Mouse (Mus musculus): ENCODE measurements around the gene Katnal1. TPM values are rescaled to one million over a fixed set of nuclear protein-coding genes. Genes with fewer than 3 reads are reported as not detected.

Gene Katnal1
- 11.9 and 12.5 TPM in 2 replicates for polyA plus RNA-seq (2015; fragmentation: Nextera tagmentation; extraction: Ambion mirVana)

DNA sequence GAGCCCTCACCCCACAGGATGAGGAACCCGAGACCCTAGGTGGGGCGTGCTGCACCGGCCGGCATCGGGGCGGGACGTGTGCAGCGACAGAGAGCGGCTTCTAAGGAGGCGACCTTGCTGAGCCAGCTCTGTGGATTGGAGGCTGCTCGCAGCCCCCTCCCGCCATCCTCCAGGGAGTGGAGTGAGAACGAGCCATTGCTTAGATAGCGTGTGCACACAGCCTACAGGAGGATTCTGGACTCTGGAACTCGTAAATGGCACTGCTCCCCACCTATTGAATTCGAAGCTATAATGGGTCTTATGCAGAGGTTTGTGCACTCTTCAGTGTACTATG, at the start of gene Katnal1:
TSS of gene Katnal1 (minus strand) at position 205 of the 334 bp plus-strand sequence.
- Histone ChIP-seq H3K9ac (peak within 1 kb of the TSS; percentile 88), H3K9me3 (no peaks in the 10 kb centered on the region), H3K36me3 (0 out of 2 replicates have a peak, but pooled peaks cover 9% of the 10 kb centered on the region), H3K27ac (peak within 1 kb of the TSS; percentile 96), H3K4me3 (peak within 1 kb of the TSS; percentile 96), H3K4me2 (peak within 1 kb of the TSS; percentile 94), H3K27me3 (no peaks in the 10 kb centered on the region), H3K4me1 (peaks cover 4% of the 10 kb centered on the region)
- ATAC-seq (ENCODE audit: borderline replicate concordance, extremely low read depth, low FRiP score, low TSS enrichment), result no peak
- WGBS, result under 1% methylated on average over 16 of the region's 16 CpGs

DNA sequence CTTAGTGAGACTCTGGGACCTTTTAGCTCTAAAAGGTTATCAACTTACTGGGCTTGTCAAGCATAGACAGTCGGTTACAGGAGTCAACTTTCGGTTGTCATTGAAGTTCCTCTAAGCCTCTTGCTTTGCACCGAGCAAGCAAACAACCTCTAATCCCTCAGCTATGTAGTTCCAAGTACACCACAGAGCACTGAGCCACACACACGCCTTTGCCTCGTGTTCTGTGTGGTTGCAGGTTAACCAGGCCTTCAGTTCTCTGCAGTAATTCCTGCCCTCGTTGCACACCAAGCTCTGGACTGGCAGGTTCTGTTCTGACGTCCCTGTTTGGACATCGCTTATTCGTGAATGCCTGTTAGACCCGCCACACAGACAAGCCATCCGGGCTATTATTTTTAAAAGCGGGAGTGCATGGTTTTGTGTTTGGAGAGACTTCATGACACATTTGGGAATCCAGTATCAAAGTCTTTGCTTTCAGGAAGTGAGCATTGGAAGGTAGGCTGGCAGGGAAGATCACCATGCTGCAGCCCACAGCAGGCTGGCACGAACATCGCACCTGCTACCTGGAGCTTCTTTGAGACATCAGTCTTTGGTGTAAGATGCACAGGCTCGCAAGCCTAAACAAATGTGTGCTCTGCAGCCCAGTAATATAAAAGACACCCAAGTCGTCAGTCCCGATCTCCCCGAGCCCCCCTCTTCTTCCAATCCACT, 49.5 kb upstream of the Katnal1 start:
- H3K4me1 ChIP-seq, result peaks cover 15% of the 10 kb centered on the region
- H3K36me3 ChIP-seq, result no peaks in the 10 kb centered on the region
- WGBS, result 55% methylated on average over 18 of the region's 18 CpGs
- H3K27ac ChIP-seq, result peak overlapping the region; percentile 81
- H3K9me3 ChIP-seq, result no peaks in the 10 kb centered on the region
- H3K27me3 ChIP-seq, result no peaks in the 10 kb centered on the region
- H3K4me2 ChIP-seq, result no peak overlapping the region
- ATAC-seq (ENCODE audit: borderline replicate concordance, extremely low read depth, low FRiP score, low TSS enrichment), result no peak
- no peak overlapping the region for H3K9ac ChIP-seq
- H3K4me3 ChIP-seq, result no peak overlapping the region

DNA sequence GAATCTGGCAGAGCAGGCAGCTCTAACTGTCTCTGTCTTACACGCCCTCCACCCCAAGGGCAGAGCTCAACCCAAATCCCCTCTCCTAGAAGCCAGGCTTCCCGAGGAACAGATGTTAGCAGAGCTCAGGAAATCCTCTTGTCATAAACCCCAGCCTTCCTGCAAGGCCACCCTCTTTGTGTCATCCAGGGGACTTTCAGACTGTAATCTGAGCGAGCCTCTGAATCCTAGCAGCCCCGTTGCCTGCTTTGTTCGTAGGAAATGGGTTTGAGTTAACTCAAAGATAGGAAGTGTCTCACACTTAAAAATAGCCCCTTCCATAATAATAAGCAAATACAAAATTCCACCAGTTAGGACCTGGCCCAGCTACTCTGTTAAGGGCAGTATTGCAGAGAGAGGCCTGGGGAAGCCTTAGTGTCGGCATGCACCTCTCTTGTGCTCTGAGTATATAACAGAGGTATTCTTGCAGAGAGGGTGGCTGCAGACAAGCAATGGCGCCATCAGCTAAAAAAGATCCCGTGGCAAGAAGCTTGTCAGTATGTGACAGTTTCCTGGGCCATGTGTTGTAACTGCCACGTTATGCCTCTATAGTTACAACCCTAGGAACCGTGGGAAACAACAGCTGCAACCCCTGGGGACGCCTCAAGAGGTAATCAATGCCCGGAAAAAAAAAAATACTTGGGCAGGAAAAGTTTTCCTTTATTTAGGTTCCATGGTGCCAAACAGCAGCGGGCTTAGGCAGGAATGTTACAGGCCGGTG, 48.8 kb upstream of the Katnal1 start:
- 20% methylated on average over 14 of the region's 14 CpGs for WGBS
- Histone ChIP-seq H3K36me3 (no peaks in the 10 kb centered on the region), H3K4me2 (no peak overlapping the region), H3K27ac (peak overlapping the region; percentile 81), H3K9ac (no peak overlapping the region), H3K27me3 (no peaks in the 10 kb centered on the region), H3K4me1 (peaks cover 19% of the 10 kb centered on the region), H3K4me3 (no peak overlapping the region), H3K9me3 (no peaks in the 10 kb centered on the region)
- peak; percentile 58 for ATAC-seq (ENCODE audit: borderline replicate concordance, extremely low read depth, low FRiP score, low TSS enrichment)

DNA sequence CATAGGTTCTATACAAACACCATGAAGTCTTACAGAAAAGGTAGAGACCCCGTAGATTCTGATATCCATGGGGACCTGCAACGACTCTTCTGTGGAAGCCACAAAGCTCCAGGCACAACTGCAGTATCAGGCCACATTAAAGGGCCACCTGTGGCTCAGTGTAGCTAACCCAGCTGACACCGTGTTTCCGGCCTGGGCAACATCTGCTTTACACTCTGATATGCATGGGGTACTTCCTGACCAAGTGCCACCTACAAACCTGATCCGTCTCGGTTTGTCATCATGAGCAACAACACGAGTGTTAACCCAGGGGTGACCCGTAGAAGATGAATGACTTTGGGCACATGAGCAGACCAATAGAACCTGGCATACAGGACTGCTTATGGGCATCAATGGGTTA, 47.8 kb upstream of the Katnal1 start:
- H3K27ac ChIP-seq, result 0 out of 2 replicates have a peak overlapping the region, but pooled peaks have one; percentile 37
- no peaks in the 10 kb centered on the region for H3K9me3 ChIP-seq
- H3K36me3 ChIP-seq, result no peaks in the 10 kb centered on the region
- H3K4me3 ChIP-seq, result no peak overlapping the region
- H3K4me2 ChIP-seq, result no peak overlapping the region
- WGBS, result 79% methylated on average over 8 of the region's 8 CpGs
- ATAC-seq (ENCODE audit: borderline replicate concordance, extremely low read depth, low FRiP score, low TSS enrichment), result no peak
- H3K27me3 ChIP-seq, result no peaks in the 10 kb centered on the region
- peaks cover 20% of the 10 kb centered on the region for H3K4me1 ChIP-seq
- no peak overlapping the region for H3K9ac ChIP-seq

DNA sequence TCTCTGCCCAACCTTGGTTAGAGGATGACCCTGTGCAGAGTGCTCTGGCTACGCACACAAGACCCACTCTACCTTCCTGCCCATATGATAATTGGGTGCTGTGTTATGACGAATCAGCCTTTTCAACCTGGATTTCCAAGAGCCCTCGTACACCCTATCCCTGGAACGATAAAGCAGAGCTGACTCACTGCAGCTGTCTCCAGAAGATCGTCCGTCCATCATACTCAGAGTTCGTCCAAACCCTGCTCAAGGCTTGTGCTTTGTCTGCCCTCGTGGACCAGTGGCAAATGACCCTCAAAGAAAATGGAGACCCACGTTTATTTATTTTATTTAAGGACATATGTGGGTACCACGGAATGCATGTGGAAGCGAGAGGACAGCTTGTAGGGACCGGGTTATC, 45.9 kb upstream of the Katnal1 start:
- H3K4me3 ChIP-seq, result no peak overlapping the region
- H3K36me3 ChIP-seq, result no peaks in the 10 kb centered on the region
- H3K4me2 ChIP-seq, result no peak overlapping the region
- H3K9ac ChIP-seq, result no peak overlapping the region
- 84% methylated on average over 12 of the region's 12 CpGs for WGBS
- H3K9me3 ChIP-seq, result no peaks in the 10 kb centered on the region
- no peaks in the 10 kb centered on the region for H3K27me3 ChIP-seq
- H3K27ac ChIP-seq, result no peak overlapping the region
- peaks cover 22% of the 10 kb centered on the region for H3K4me1 ChIP-seq
- ATAC-seq (ENCODE audit: borderline replicate concordance, extremely low read depth, low FRiP score, low TSS enrichment), result no peak

DNA sequence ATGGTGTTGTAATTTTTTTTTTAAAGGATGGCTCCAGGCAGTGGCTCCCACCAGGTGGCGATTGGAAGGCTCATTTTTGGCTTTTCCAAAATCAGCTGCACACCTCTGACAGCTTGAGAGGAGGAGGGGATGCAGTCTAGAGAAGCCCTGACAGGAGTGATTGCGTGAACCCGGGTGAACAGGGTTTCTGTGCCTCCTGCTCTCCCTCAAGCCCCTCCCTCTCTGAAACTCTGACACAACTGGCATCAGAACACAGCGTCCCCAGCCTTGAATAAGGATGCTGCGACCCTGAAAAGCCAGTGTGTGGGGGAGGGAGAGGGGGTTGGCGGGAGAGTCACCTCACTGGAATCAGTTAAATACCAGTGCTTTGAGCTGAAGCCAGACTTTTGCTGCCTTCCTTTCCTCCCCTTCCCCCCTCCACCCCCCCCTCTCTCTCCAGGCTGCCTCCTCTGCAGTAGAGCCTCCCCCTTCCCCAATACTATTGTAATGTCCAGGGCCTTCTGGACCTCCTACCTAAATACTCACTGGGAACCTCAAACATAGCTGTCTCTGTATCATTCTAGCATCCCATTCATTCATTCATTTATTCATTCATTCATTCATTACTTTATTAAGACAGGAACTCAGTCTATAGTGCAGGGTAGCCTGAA, 44.0 kb upstream of the Katnal1 start:
- no peaks in the 10 kb centered on the region for H3K27me3 ChIP-seq
- no peak for ATAC-seq (ENCODE audit: borderline replicate concordance, extremely low read depth, low FRiP score, low TSS enrichment)
- no peak overlapping the region for H3K4me3 ChIP-seq
- 16% methylated on average over 4 of the region's 6 CpGs for WGBS
- no peaks in the 10 kb centered on the region for H3K36me3 ChIP-seq
- H3K27ac ChIP-seq, result no peak overlapping the region
- no peaks in the 10 kb centered on the region for H3K9me3 ChIP-seq
- no peak overlapping the region for H3K9ac ChIP-seq
- H3K4me2 ChIP-seq, result no peak overlapping the region
- peaks cover 29% of the 10 kb centered on the region for H3K4me1 ChIP-seq

DNA sequence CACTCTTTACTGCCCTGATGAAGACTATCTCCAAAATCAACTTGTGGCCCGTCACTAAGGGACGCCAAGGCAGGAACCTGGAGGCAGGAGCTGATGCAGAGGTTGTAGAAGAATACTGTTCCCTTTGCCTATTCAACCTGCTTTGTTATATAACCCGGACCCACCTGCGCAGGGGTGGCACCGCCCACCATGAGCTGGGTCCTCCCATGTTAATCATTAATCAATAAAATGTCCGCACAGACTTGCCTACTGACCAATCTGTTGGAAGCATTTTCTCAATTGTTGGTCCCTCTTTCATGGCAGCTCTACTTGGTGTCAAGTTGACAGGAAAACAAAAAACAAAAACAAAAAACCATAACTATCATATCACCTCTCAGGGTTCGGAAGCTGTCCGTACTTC, 43.0 kb upstream of the Katnal1 start:
- Histone ChIP-seq H3K4me1 (peaks cover 27% of the 10 kb centered on the region; the same call in 1 of the 2 replicates), H3K27ac (no peak overlapping the region), H3K9ac (no peak overlapping the region), H3K4me2 (no peak overlapping the region), H3K36me3 (no peaks in the 10 kb centered on the region), H3K27me3 (no peaks in the 10 kb centered on the region), H3K9me3 (no peaks in the 10 kb centered on the region), H3K4me3 (no peak overlapping the region)
- ATAC-seq (ENCODE audit: borderline replicate concordance, extremely low read depth, low FRiP score, low TSS enrichment), result no peak
- WGBS, result 77% methylated on average over 8 of the region's 8 CpGs

DNA sequence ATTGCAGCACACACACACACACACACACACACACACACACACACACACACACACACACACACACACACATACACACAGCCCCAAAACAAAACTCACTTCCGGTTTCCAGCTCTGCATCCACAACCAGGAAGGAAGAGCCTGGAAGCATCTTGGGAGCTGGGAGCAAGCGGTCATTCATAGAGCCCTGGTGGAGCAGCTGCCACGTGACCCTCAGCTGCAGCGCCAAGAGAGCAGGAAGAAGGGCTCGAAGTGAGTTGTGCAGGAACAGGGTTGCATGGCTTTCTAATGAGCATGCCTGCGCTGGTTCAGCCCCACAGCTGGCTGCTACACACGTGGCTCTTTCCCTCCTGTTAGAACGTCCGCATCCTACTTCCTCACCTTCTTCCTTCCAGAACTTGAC, 40.5 kb upstream of the Katnal1 start:
- no peaks in the 10 kb centered on the region for H3K27me3 ChIP-seq
- no peak overlapping the region for H3K9ac ChIP-seq
- no peak overlapping the region for H3K4me2 ChIP-seq
- H3K36me3 ChIP-seq, result no peaks in the 10 kb centered on the region
- WGBS, result 27% methylated on average over 9 of the region's 9 CpGs
- H3K4me3 ChIP-seq, result no peak overlapping the region
- ATAC-seq (ENCODE audit: borderline replicate concordance, extremely low read depth, low FRiP score, low TSS enrichment), result no peak
- H3K9me3 ChIP-seq, result no peaks in the 10 kb centered on the region
- peak overlapping the region; percentile 67 for H3K27ac ChIP-seq
- peaks cover 52% of the 10 kb centered on the region for H3K4me1 ChIP-seq

DNA sequence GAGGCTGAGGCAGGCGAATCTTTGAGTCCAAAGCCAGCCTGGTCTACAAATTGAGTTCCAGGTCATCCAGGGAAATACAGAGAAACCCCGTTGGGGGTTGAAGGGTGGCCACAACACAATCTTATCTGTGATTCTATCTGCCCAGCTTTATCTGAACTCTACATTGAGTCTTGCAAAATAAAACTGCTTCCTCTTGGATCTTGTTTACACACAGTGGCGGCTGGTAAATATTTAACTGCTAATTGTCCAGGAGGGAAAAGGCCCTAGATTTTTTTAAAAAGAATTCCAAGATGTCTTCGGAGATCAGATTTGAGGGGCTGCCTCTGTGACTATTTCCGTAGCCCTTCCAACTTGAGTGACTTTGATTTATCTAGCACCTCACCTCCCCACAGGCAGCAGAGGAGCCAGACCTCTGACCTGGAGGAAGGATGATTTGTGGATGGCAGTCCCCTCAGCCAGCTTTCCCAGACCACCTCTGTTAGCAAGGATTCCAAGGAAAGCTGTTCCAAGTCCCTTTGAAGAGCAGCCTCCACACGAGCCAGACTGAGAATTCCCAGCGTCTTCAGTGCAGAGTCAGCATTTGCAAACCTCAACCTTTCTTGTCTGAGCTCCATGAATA, 39.9 kb upstream of the Katnal1 start:
- no peak for ATAC-seq (ENCODE audit: borderline replicate concordance, extremely low read depth, low FRiP score, low TSS enrichment)
- H3K27me3 ChIP-seq, result no peaks in the 10 kb centered on the region
- 43% methylated on average over 7 of the region's 7 CpGs for WGBS
- no peaks in the 10 kb centered on the region for H3K36me3 ChIP-seq
- H3K27ac ChIP-seq, result peak overlapping the region; percentile 67
- no peak overlapping the region for H3K4me2 ChIP-seq
- H3K9me3 ChIP-seq, result no peaks in the 10 kb centered on the region
- H3K4me1 ChIP-seq, result peaks cover 58% of the 10 kb centered on the region
- no peak overlapping the region for H3K4me3 ChIP-seq
- no peak overlapping the region for H3K9ac ChIP-seq

DNA sequence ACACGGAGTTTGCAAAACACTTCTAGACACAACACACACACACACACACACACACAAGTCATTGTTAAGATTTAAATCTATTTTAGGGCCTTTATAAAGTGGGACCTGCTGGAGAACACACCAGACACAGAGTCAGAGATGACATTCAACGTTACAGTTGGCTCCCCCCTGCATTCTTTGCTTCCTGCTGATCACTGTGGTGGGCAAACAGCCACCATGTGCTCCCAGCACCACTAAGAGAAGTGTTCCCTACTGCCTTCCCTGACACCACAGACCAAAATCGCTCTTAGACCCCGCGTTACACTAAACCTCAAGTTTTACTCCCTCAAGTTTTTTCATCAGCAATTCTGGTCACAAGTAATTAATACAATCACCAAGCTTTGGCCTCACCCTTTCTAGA, 39.1 kb upstream of the Katnal1 start:
- no peaks in the 10 kb centered on the region for H3K36me3 ChIP-seq
- H3K9me3 ChIP-seq, result no peaks in the 10 kb centered on the region
- no peak overlapping the region for H3K4me2 ChIP-seq
- H3K4me1 ChIP-seq, result peaks cover 58% of the 10 kb centered on the region
- ATAC-seq (ENCODE audit: borderline replicate concordance, extremely low read depth, low FRiP score, low TSS enrichment), result no peak
- no peak overlapping the region for H3K9ac ChIP-seq
- H3K27ac ChIP-seq, result no peak overlapping the region
- no peaks in the 10 kb centered on the region for H3K27me3 ChIP-seq
- 63% methylated on average over 5 of the region's 5 CpGs for WGBS
- no peak overlapping the region for H3K4me3 ChIP-seq

DNA sequence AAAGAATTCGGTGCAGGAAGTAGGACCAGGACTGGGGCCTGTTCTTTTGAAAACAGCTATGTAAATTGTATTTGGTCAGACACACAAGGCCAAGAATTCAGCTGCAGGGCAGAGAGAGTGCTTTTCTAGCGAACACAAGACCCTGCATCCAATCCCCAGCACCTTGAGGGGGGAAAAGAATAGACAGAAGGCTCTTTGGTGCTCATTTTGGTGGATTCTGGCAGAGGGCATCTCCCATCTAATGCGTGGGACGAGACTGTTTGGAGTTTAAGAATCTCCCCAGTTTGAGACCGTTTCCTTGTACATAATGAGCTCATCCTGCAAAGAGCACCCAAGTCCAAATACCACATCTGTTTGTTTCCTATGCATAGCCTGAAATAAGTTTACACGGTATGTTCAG, 37.3 kb upstream of the Katnal1 start:
- peak overlapping the region; percentile 82 for H3K27ac ChIP-seq
- H3K27me3 ChIP-seq, result no peaks in the 10 kb centered on the region
- 43% methylated on average over 6 of the region's 6 CpGs for WGBS
- H3K4me2 ChIP-seq, result no peak overlapping the region
- no peaks in the 10 kb centered on the region for H3K36me3 ChIP-seq
- no peak for ATAC-seq (ENCODE audit: borderline replicate concordance, extremely low read depth, low FRiP score, low TSS enrichment)
- peaks cover 55% of the 10 kb centered on the region for H3K4me1 ChIP-seq
- H3K4me3 ChIP-seq, result no peak overlapping the region
- H3K9me3 ChIP-seq, result no peaks in the 10 kb centered on the region
- H3K9ac ChIP-seq, result no peak overlapping the region
